Mouse (Mus musculus) CD4-positive, CD25-positive, alpha-beta regulatory T cell, adult 2 months (primary cell): ENCODE measurements around the gene Ero1l.

Experiments used
- DNase-seq: peaks from one replicate; pipeline ENCODE4 v3.0.0-alpha.2; 2012; ENCODE audit warnings: low read depth, low spot score

The Ero1l gene

GRCm38 (mm10) chr14:45305852-45306251 is 12.7 kb downstream of the Ero1l start:
- no peak for DNase-seq

GRCm38 (mm10) chr14:45304389-45304788 is 14.2 kb downstream of the Ero1l start:
- no peak for DNase-seq

- DNase-seq, result no peak
Observed at GRCm38 (mm10) chr14:45303939-45304338, 14.6 kb downstream of the Ero1l start.

GRCm38 (mm10) chr14:45291608-45292007 is 27.0 kb downstream of the Ero1l start:
- DNase-seq, result no peak

GRCm38 (mm10) chr14:45282066-45282465 is 36.5 kb downstream of the Ero1l start:
- DNase-seq, result no peak

GRCm38 (mm10) chr14:45275816-45276215 is 42.8 kb downstream of the Ero1l start:
- DNase-seq, result no peak

- no peak for DNase-seq
Observed at GRCm38 (mm10) chr14:45263831-45264592, 54.6 kb downstream of the Ero1l start.

- no peak for DNase-seq
Observed at GRCm38 (mm10) chr14:45251548-45252076, 67.0 kb downstream of the Ero1l start.

- peak; percentile 43 for DNase-seq
Observed at GRCm38 (mm10) chr14:45241613-45242012, 77.0 kb downstream of the Ero1l start.

- no peak for DNase-seq
Observed at GRCm38 (mm10) chr14:45239042-45239441, 79.5 kb downstream of the Ero1l start.
